Mouse (Mus musculus) cerebellum, postnatal 10 days (tissue): ENCODE results near the gene Srp54c.
"Not testable (repeated sequence)": the region's sequence is repeated elsewhere in the genome, so short reads cannot be mapped to it uniquely, and the experiment has no call there.

Experiments
- DNase-seq, 2 experiments: peaks; one replicate each; pipeline ENCODE4 v3.0.0; 2021; ENCODE audit warnings: mixed read lengths in 2 of 2

Srp54c gene

DNA sequence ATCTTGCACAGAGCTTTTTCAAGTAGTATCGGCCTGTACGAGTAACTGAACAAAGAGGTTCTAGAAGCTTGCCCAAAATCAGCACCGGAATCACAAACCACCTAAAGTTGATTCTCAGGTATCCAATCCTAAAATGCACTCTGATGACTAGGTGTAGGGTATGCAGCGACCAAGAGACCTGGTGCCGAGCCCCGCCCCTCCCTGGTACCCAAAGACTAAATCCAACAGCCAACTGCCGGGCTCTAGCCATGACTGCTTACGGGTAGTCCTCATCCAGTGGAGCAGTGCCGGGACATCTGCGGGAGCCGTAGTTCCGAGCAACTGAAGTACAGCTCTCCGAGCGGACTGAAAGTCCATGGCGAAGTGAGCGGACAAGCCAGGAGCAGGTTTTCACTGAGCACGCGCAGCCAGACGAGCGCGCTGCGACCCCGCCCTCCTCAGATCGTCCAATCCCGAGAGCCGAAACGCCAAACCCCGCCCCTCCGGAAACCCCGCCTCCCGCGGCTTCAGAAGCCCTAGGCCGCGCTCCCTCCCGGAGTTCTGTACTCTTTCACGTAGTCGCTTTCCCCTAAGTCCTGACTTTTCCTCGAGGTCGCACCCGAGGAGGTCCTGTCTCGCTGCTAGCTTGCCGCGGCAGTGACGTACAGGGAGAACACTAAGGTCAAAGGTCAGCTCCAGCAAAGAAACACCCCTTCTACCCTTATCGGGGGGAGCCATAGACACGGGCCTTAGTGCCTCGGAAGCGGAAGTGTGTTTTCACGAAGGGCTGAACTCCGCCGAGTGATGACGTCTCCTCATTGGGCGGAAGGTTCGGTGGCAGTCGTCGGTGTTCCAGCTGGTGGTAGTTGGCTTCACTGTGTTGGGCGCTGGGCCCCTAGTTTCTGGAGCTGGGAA is at the start of gene Srp54c:
Gene Srp54c, plus strand, starts transcription at position 543 of the 894 bp plus-strand sequence.
- DNase-seq, result not testable (repeated sequence)

DNA sequence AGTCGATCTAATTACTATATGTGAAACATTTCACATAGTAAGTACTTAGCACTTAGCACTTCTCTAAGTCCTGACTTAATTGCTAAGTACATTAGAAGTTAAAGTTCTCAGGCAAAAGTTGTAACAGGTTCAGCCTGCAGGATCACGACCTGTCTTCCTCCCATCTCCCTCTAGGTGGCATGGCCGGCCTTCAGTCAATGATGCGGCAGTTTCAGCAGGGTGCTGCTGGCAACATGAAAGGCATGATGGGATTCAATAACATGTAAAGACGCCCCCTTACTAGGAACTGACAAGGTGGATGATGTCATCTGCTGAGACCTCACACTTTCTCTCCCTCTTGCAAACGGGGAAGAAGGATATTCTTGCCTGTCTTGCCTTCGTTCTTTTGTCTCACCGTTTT is 42.3 kb upstream of the Srp54c start:
- not testable (repeated sequence) for DNase-seq

DNA sequence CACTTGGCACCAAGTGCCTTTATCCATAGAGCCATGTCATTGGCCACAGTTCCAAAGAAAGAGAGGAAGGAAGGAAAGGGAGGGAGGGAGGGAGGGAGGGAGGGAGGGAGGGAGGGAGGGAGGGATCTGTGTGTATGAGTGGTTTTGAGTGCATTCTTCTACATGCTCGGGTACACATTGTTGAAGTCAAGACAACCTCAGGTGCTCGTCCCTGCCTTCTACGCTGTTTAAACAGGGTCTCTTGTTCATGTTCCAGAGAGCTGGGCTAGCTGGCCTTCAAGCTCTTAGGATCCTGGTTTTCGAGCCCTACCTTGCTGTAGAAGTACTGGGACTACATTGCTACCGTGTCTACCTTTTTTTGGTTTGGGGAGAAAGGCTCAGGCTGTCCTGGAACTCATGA is 40.8 kb upstream of the Srp54c start:
- DNase-seq, result not testable (repeated sequence)

DNA sequence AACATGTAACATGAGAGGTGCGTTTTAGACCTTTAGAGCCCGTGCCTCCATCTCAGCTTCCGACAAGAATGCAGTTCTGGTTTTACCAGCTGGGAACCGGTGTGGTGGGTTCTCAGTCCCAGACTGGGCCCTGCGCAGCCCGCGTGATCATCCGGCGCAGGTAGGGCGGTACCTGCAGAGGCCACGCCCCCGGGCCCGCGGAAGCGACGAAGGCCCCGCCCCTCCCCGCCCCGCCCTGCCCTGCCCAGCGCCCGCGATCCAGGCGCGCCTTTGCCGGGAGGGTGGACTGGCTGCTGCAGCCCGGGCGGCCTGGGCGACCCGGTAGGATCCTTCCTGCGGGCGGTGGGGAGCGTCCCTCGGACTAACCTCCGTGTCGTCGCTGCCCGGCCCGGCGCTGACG is 30.7 kb upstream of the Srp54c start, which contains the start of gene 1700047I17Rik2:
Gene 1700047I17Rik2, plus strand, starts transcription at position 287 of the 400 bp plus-strand sequence.
- DNase-seq, result not testable (repeated sequence)

DNA sequence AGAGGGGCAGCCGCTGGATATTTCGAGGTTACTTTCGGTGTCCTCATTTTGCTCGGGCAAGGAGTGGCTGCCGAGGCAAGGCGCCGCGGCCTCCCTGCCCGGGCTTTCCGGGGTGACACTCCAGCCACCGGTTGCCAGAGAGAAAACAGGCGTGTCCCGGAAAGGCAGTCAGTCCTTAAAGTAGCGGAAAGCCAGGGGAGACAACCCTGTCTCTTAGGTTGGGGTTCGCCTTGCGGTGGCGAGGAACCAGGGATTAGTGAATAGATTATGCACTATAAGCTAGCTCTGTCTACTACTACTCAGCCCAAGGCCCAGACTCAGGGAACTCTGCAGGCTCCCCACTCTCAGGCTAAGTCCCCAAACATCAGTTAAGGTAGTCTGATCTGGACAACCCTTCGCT is 30.2 kb upstream of the Srp54c start:
- DNase-seq, result not testable (repeated sequence)

DNA sequence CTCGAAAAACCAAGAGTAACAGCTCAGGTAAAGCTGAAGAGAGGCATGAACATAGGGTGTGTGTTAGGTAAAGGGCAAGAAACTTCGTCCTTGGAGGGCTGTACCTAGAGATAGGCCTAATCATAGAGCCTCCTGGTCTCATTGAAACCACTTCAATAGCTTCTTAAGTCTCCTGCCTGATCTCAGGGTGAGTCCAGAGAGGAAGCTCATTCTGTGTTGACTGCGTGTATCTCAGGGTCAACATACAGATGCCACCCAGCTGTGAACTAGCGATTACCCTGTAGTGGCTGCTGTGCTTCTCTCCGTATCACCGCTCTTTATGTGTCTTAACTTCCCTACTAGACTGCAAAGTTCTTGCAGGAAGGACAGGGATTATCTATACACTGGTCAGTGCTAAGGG is 17.0 kb upstream of the Srp54c start:
- DNase-seq, result not testable (repeated sequence)

DNA sequence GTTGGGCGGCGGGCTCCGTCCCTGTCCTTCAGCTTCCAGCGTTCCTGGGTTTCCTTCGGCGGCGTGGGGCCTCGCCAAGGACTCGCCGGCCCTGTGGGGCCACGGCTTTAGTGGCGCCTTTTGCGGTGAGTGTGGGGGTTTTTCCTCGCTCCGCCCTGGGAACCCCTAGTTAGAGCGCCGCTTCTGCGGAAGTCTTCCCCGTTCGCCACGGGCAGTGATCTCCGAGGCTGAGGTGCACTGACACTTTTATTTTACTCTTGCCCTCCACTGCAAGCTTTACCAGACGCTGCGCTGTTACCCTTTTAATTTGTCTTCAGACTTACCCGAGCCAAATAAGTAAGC is 523 bp downstream of the Srp54c start:
- peak; percentile 4 for DNase-seq

DNA sequence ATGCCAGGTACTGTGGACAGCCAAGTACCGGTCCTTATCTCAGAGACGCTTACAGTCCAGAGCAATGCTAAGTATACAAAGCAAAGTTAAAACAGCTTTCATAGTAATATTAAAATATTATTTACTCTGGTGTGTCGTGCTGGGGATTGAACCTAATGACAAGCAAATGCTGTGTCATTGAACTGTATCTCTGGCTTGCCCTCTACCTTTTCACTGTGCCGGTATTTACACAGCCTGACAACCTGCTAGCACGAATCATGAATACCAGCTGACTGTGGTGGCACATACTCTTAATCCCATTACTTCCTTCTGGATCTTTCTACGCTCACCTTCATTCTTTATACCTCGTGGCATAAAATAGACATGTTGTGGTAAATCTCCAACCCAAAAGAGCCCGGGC is 12.3 kb downstream of the Srp54c start:
- not testable (repeated sequence) for DNase-seq

DNA sequence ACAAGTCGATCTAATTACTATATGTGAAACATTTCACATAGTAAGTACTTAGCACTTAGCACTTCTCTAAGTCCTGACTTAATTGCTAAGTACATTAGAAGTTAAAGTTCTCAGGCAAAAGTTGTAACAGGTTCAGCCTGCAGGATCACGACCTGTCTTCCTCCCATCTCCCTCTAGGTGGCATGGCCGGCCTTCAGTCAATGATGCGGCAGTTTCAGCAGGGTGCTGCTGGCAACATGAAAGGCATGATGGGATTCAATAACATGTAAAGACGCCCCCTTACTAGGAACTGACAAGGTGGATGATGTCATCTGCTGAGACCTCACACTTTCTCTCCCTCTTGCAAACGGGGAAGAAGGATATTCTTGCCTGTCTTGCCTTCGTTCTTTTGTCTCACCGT is 32.0 kb downstream of the Srp54c start:
- DNase-seq, result not testable (repeated sequence)

DNA sequence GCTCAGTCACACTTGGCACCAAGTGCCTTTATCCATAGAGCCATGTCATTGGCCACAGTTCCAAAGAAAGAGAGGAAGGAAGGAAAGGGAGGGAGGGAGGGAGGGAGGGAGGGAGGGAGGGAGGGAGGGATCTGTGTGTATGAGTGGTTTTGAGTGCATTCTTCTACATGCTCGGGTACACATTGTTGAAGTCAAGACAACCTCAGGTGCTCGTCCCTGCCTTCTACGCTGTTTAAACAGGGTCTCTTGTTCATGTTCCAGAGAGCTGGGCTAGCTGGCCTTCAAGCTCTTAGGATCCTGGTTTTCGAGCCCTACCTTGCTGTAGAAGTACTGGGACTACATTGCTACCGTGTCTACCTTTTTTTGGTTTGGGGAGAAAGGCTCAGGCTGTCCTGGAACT is 33.4 kb downstream of the Srp54c start:
- not testable (repeated sequence) for DNase-seq

DNA sequence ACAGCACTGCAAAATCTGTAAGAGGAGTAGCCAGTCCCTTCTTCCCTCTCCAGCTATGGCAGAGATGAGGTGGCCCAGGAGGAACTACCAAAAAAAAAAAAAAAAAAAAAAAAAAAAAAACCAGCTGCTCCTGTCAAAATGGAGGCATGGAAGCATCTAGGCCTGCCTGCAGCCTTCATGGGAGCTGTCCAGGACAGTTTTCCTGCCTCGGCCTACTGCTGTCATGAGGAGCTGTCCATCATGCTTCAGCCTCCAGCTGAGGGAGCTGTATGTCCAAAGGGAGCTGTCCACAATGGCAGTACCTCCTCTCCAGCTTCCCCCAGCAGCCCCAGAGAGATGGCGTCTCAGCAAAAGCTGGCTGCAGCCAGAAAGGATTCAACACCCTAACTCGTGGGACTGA is 42.3 kb downstream of the Srp54c start:
- DNase-seq, result no peak

DNA sequence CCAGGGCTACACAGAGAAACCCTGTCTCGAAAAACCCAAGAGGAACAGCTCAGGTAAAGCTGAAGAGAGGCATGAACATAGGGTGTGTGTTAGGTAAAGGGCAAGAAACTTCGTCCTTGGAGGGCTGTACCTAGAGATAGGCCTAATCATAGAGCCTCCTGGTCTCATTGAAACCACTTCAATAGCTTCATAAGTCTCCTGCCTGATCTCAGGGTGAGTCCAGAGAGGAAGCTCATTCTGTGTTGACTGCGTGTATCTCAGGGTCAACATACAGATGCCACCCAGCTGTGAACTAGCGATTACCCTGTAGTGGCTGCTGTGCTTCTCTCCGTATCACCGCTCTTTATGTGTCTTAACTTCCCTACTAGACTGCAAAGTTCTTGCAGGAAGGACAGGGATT is 47.6 kb downstream of the Srp54c start:
- not testable (repeated sequence) for DNase-seq

DNA sequence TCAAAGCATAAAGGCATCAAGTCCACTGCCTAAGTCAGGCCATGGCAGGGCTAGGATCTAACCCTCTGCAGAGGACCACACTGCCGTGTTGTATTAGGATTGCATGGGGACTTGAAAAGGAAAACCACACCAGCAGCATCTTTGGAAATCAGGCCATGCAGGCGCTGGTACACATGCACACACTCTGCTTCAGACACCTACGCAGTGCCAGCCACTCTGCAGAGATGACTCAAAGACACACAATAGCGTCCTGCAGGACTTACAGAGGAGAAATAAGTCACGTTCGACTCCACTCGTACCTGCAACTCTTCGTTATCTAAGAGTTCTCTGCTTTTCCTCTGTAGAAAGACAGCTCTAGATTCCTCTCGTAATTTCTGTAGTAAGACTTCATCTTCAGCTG is 68.1 kb downstream of the Srp54c start:
- no peak for DNase-seq

DNA sequence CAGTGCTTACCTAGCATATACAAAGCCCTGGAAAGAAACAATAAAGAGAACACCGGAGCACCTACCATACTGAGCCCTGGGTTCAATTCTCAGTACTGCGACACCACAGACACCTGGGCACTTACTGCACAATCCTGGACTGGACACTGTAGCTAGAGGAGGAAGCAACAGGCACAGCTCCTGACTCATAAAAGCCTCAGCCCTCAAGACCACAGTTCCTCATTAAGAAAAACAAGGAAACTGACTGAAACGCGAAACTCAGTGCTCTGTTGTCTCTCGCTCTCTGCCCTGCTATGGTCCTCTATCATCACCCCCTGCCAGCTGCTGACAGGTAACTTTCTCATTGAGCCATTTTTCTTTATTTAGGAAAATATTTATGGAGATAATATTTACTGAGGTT is 69.4 kb downstream of the Srp54c start, which contains the start of gene 1110008L16Rik:
Gene 1110008L16Rik, plus strand, starts transcription at position 242 of the 400 bp plus-strand sequence.
- no peak for DNase-seq

DNA sequence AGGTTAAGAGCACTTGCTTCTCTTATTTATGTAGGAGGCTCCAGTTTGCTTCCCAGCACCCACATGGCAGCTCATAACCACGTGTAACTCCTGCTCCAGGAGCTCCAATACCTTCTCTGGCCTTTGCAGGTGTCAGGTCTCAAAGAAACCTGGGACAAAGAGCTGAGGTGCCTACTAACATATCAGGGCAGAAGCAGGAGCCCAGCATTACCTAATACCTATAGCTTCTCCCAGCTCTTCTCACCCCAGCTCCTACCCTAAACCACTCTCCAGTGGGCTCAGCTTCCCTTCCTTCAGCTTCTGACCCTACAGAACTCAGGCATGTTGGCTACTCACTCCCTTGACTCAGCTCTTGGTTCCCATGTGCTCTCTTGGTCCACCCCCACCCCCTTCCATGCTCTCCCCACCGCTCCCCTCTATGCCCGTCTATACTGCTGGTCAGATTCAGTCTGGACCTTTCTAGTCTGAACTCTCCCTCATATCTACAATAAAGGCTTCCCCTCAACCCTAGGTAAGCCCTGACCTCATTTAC is 70.9 kb downstream of the Srp54c start:
- DNase-seq, result no peak

DNA sequence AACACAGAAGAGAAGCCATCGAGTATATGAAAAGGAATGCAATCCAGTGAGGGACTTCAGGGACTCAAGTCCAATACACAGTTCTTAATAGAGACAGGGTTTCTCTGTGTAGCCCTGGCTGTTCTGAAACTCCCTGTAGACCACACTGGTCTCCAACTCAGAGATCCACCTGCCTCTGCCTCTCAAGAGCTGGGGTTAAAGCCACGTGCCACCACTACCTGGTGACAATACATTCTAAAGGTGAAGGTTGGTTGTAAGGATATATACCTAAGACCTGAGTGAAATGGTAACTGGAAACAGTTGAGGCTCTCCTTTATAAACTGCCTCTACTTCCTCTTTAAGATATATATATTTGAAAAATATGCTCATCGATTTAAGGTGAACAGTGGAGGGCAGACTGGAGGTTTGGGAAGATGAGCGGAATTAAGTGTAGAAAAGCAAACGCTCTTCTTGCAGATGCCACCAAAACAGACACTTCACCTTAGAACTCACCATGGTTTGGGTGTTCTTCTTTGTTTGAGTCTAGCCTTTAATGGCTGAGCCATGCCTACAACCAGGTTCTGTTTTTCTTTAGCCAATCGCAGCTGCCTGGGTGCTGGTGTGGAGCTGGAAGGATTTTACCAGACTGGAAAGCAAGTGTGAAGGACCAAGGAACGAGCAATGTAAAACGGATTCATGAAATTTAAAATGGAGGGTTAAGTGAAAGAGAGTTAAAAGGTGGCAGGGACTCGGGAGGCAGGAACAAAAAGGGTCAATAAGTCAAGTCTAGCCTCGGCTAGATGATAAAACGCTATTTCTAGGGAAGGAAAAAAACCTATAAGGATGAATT is 71.7 kb downstream of the Srp54c start:
- peak; percentile 16 to 27 for DNase-seq

DNA sequence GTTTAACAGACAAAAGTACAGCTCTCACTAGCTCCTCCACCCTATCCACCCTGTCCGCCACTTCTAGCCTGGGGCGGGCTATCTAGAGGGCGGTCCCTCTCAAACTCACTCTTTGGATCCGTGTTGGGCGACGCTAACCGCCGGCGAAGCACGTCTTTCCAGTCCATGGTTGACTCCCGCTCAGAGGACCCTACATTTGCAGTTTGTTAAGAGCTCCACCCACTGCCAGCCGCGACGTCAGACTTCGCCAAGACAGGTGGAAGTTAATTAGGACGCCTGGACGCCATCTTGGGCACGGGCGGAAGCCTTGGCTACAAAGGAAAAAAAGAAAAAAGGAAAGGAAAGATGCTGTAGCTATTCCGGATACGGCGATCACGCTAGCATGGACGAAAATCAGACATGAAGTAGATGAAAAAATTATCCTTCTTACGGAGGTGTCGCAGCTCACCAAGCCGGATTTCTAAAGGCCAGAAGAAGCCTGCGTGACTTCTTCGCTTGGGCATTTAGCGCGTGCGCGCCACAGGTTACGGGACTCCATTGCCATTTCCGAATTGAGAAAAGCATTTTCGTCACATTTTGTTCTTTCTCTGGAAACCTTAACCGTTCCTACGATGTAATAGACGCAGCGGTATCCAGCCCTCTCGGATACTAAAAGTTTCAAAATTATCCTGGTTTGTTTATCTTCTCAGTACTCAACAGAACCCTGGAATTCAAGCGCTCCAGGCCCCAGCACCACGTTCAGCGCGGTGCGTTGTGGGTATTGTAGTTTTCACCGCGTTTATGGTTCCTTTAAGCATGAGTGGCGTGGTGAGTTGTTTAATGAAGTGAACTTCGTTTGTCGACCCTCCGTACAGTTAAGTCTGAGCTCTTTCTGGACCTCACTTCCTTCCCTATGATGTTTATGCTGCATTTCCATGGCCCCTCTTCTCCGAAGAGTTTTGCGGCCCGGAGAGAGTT is 72.8 kb downstream of the Srp54c start, which contains the start of gene Ppp2r3c:
Gene Ppp2r3c, minus strand, starts transcription at position 514 of the 957 bp plus-strand sequence.
- DNase-seq, result peak; percentile 93 to 95

DNA sequence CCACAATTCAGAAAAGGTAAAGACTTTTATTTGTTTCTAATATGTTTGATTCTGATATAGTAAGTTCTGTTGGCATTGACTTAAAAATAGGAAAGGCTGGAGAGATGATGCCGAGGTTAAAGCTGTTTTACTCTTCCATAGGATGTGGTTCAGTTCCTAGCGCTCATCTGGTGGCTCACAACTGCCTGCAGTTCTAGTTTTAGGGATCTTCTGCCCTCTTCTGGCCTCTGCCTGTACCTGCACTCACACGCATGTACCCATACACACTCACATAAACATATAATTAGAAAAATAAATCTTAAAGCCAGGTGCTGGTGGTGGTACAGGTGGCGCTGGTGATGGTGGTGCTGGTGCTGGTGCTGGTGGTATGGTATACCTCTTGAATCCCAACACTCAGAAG is 76.4 kb downstream of the Srp54c start:
- DNase-seq, result no peak

DNA sequence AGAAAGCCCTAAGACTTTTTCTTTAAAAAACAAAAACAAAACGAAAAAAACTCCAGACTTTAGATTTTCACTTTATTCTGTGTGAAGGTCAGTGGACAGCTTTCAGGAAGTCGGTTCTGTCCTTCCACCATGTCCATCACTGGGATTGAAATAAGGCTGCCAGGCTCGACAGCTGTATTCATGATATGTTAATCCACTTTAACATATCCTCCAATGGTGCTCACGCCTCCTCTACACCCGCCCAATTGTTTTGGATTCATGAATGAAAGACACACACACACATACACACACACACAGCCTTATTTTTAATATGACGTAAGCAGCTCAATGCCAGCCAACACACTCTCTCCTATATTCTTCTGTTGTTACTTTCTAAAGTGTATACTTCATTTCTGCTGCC is 77.6 kb downstream of the Srp54c start:
- DNase-seq, result no peak

DNA sequence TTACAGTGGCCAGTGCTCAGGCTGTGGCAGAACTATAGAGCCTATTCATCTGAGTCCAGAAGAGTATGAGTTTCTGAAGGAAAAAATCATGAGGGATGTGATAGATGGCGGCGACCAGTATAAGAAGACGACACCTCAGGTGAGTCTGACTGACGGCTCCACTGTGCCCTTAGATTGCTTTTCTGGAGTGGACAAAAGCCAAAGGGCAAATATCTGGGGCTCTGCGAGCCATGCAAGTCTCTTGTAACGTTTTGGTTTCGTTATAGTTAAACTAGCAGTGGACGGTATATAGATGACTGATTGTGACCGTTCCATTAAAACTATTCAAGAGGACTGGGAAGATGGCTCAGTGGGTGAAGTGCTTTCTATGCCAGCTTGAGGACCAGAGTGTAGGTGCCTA is 78.8 kb downstream of the Srp54c start:
- no peak for DNase-seq

DNA sequence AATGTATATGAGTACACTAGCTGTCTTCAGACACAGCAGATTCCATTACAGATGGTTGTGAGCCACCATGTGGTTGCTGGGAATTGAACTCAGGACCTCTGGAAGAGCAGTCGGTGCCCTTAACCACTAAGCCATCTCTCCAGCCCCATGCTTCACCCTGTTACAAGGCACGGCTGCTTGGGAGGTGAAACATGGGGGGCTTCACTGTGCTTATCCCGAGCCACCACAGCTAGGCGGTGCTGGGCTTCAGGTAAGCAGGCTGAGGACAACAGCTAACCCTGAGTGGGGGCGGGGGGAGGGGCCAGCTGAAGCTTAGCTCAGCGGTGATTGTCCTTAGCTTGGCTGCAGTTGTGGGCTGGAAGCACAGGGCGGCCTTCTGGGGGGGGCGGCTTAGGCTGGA is 79.5 kb downstream of the Srp54c start:
- DNase-seq, result no peak

DNA sequence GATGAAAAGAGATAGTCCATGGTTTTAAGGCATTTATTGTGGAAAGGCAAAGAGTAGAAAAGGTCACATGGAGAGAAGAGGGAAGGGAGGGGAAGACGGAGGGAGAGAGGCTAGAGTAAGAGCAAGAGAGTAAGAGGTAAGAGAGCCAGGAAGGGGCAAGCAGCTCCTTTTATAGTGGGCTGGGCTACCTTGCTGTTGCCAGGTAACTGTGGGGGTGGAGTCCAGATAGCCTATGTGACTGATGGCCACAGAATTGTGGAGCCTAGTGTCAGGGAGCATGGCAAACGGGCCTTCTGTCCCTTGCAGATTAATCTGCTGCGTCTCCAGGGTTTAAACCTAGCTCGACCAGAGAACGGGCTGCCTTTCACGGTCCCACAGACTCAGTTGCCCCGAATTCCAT is 81.9 kb downstream of the Srp54c start:
- DNase-seq, result no peak
